18 mouse cellular contexts compared by ENCODE assay signal in genomic region chr6:121057181-121057956, GRCm38 (mm10).
DNase-seq lines count a peak whose midpoint lies in the region; ATAC-seq and TF ChIP-seq lines count a peak whose summit lies in the region.
"Had no signal": no experiment of that assay in that cellular context is flagged by ENCODE, and none has a peak within 500 bp of the region (broad histone marks: within the 10 kb centered on the region; RNA-seq: fewer than 3 reads in every experiment).

No protein-coding gene starts in this region.

- no peak for TF ChIP-seq POLR2A in thymus, adult 2 months (IDR thresholded peaks at IDR 0.05; ENCODE audit: control insufficient read depth, extremely low read depth, insufficient read depth, low read length, poor library complexity)

- H3K4me1 ChIP-seq in heart, embryonic 16.5 days (ENCODE audit: control insufficient read depth, insufficient read depth, low read length) = peaks cover 54% of the 10 kb centered on the region
- peaks cover 42% of the 10 kb centered on the region for H3K4me1 ChIP-seq in thymus, adult 2 months (replicated peaks; ENCODE audit: control insufficient read depth, insufficient read depth, low read length)
- H3K4me1 ChIP-seq in midbrain, postnatal 0 days (ENCODE audit: insufficient read depth, low read length) = no peaks in the 10 kb centered on the region

- peak overlapping the region; percentile 8; the same call in 1 of the 2 replicates for H3K9ac ChIP-seq in heart, embryonic 16.5 days (ENCODE audit: low read length)
- no peak overlapping the region for H3K9ac ChIP-seq in midbrain, postnatal 0 days (replicated peaks; ENCODE audit: low read length, poor library complexity, severe bottlenecking)
- H3K9ac ChIP-seq: hindbrain, embryonic 15.5 days had no signal

- no peak for ATAC-seq in heart, embryonic 16.5 days (replicated peaks; ENCODE audit: extremely low read depth, insufficient read depth, low FRiP score)
- ATAC-seq in midbrain, postnatal 0 days (ENCODE audit: low FRiP score) = no peak
- ATAC-seq: activated CD4-positive, CD25-positive, alpha-beta regulatory T cell, adult 4 months had no signal

- no peaks in the 10 kb centered on the region for H3K9me3 ChIP-seq in heart, embryonic 16.5 days (replicated peaks; ENCODE audit: control insufficient read depth, low read length)
- no peaks in the 10 kb centered on the region for H3K9me3 ChIP-seq in midbrain, postnatal 0 days (ENCODE audit: low read length)
- H3K9me3 ChIP-seq: embryonic facial prominence, embryonic 10.5 days; hindbrain, embryonic 15.5 days; limb, embryonic 10.5 days had no signal

- WGBS in heart, embryonic 16.5 days = 72% methylated on average over 22 of the region's 22 CpGs
- WGBS in thymus, adult 2 months = 89% methylated on average over 22 of the region's 22 CpGs
- WGBS in midbrain, postnatal 0 days = 82% methylated on average over 22 of the region's 22 CpGs

- no peaks in the 10 kb centered on the region for H3K27me3 ChIP-seq in heart, embryonic 16.5 days (ENCODE audit: control insufficient read depth, insufficient read depth, low read length)
- no peaks in the 10 kb centered on the region for H3K27me3 ChIP-seq in thymus, adult 2 months (ENCODE audit: control insufficient read depth, insufficient read depth, low read length)
- H3K27me3 ChIP-seq in midbrain, postnatal 0 days (ENCODE audit: insufficient read depth, low read length) = no peaks in the 10 kb centered on the region
- H3K27me3 ChIP-seq: CH12.LX; hindbrain, embryonic 15.5 days had no signal

- H3K4me2 ChIP-seq in heart, embryonic 16.5 days (ENCODE audit: low read depth, low read length) = no peak overlapping the region
- H3K4me2 ChIP-seq in midbrain, postnatal 0 days (ENCODE audit: low read depth, low read length, poor library complexity, severe bottlenecking) = no peak overlapping the region
- H3K4me2 ChIP-seq: hindbrain, embryonic 15.5 days had no signal

- TF ChIP-seq CTCF in thymus, adult 2 months (IDR thresholded peaks at IDR 0.05; ENCODE audit: borderline replicate concordance, control insufficient read depth, extremely low read depth, insufficient read depth, low read length, poor library complexity) = no peak
- TF ChIP-seq CTCF in midbrain, postnatal 0 days (IDR thresholded peaks at IDR 0.05) = no peak

- H3K4me3 ChIP-seq in heart, embryonic 16.5 days (ENCODE audit: low read length) = no peak overlapping the region
- no peak overlapping the region for H3K4me3 ChIP-seq in thymus, adult 2 months (ENCODE audit: control insufficient read depth, insufficient read depth, low read length)
- no peak overlapping the region for H3K4me3 ChIP-seq in midbrain, postnatal 0 days (ENCODE audit: low read depth, low read length)
- H3K4me3 ChIP-seq: embryonic facial prominence, embryonic 10.5 days; hindbrain, embryonic 15.5 days; limb, embryonic 10.5 days had no signal

- no peak overlapping the region for H3K27ac ChIP-seq in heart, embryonic 16.5 days (ENCODE audit: low read length)
- peak overlapping the region; percentile 47; the same call in 1 of the 2 replicates for H3K27ac ChIP-seq in thymus, adult 2 months (ENCODE audit: control insufficient read depth, insufficient read depth, low read length)
- H3K27ac ChIP-seq in midbrain, postnatal 0 days (ENCODE audit: low read depth, low read length) = no peak overlapping the region
- H3K27ac ChIP-seq: embryonic facial prominence, embryonic 10.5 days; hindbrain, embryonic 15.5 days; limb, embryonic 10.5 days had no signal

- peak; percentile 50 for DNase-seq in adrenal gland, adult 2 months
- no peak for DNase-seq in adrenal gland, postnatal 4 days (ENCODE audit: low spot score in 2 of 2)
- DNase-seq in heart, adult 8-10 months (ENCODE audit: low spot score) = no peak
- DNase-seq in thymus, adult 2 months = no peak
- DNase-seq in thymus, postnatal 0 days (ENCODE audit: low spot score) = no peak
- DNase-seq in retina, embryonic 14.5 days (ENCODE audit: low spot score) = no peak
- DNase-seq in midbrain, postnatal 0 days (ENCODE audit: low spot score) = no peak
- DNase-seq: cerebellum, postnatal 10 days; kidney, postnatal 25 days; layer of hippocampus, postnatal 36 days; midbrain, embryonic 14.5 days; thymus, postnatal 14 days had no signal

- no peaks in the 10 kb centered on the region for H3K36me3 ChIP-seq in heart, embryonic 16.5 days (ENCODE audit: control insufficient read depth, insufficient read depth)
- no peaks in the 10 kb centered on the region for H3K36me3 ChIP-seq in thymus, adult 2 months (ENCODE audit: control insufficient read depth, insufficient read depth, low read length)
- H3K36me3 ChIP-seq in midbrain, postnatal 0 days (ENCODE audit: insufficient read depth, low read length) = no peaks in the 10 kb centered on the region
- H3K36me3 ChIP-seq: embryonic facial prominence, embryonic 10.5 days; hindbrain, embryonic 15.5 days; limb, embryonic 10.5 days had no signal
